Mouse (Mus musculus) liver, adult 2 months (tissue): ENCODE data around the gene Adamts14.

ENCODE experiments used
- CTCF ChIP-seq: fragments of 200-500 bp; IDR thresholded peaks from 2 replicates; pipeline ENCODE4 v1.5.1; 2011; ENCODE audit warnings: low read depth, low read length, control low read depth
- POLR2A ChIP-seq: fragments of 200-500 bp; IDR thresholded peaks from 2 replicates; pipeline ENCODE4 v1.6.1; 2011; ENCODE audit warnings: low read length, control low read depth; ENCODE audit not compliant: insufficient read depth; ENCODE audit errors: extremely low read depth

DNA sequence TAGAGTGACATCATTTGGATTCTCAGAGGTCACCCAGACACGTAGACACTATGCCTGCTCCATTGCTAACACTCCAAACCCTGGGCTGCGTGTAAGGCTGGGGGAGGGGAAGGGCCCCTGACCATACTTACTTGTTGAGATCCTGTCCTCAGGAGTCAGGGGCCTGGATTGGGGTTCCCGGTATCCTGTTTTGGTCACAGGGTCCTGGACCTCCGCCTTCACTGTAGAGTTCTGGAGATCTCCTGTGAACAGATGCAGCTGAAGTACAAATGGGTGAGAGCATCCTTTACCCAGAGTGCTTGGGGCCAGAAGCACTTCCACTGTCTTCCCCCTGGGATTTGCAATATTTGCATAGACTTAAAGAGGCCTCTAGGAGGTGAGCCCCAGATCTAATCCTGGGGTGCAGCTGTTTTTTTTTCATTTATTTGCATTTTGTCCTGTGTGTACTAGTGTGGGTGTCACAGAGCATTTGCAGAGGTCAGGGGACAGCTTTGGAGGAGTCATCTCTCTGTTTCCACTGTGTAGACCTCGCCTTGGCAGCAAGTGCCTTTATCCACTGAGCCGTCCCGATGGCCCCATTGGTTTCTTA is 72.9 kb downstream of the Adamts14 start:
- TF ChIP-seq CTCF (no peak), POLR2A (no peak)
